Mouse (Mus musculus): ENCODE results near the gene Zfp446. TPM values are rescaled to one million over a fixed set of nuclear protein-coding genes. Genes with fewer than 3 reads are reported as not detected.

Gene Zfp446
- total and polyA plus RNA-seq, 3 experiments: 7.8 to 12.9 (median 12.8) TPM

- peaks cover 20 to 66% of the 10 kb centered on the region in 2 experiments for H3K4me1 ChIP-seq (ENCODE audit: control insufficient read depth in 1 of 2, insufficient read depth in 2 of 2)
These were observed 54.9 kb downstream of the Zfp446 start for GRCm38 (mm10) chr7:13032541-13032940.

GRCm38 (mm10) chr7:13033451-13034147, 56.0 kb downstream of the Zfp446 start:
- no peak for DNase-seq (ENCODE audit: extremely low read depth)
- TF ChIP-seq ETS1 (conservative IDR thresholded peaks at IDR 0.05; ENCODE audit: low read depth, low read length) (no peak), GABPA (IDR thresholded peaks at IDR 0.05; ENCODE audit: insufficient replicate concordance, low read depth, low read length) (no peak), UBTF (IDR thresholded peaks at IDR 0.05; ENCODE audit: low read depth, low read length) (no peak), MEF2A (IDR thresholded peaks at IDR 0.05; ENCODE audit: borderline replicate concordance, low read depth, low read length) (no peak), ZC3H11A (IDR thresholded peaks at IDR 0.05; ENCODE audit: low read depth, low read length) (no peak), MAX (IDR thresholded peaks at IDR 0.05; ENCODE audit: low read length) (no peak), JUN (IDR thresholded peaks at IDR 0.05; ENCODE audit: insufficient read depth, low read depth, low read length) (no peak), SIN3A (IDR thresholded peaks at IDR 0.05; ENCODE audit: low read length) (no peak), ELF1 (IDR thresholded peaks at IDR 0.05; ENCODE audit: low read depth, low read length) (no peak), MYC (IDR thresholded peaks at IDR 0.05; ENCODE audit: low read depth, low read length) (no peak), BHLHE40 (IDR thresholded peaks at IDR 0.05; ENCODE audit: low read depth, low read length) (no peak), MAFK (IDR thresholded peaks at IDR 0.05; ENCODE audit: insufficient replicate concordance, low read length) (no peak), E2F4 (IDR thresholded peaks at IDR 0.05; ENCODE audit: insufficient replicate concordance, low read depth, low read length) (no peak), CHD1 (IDR thresholded peaks at IDR 0.05; ENCODE audit: low read depth, low read length) (no peak), MXI1 (IDR thresholded peaks at IDR 0.05; ENCODE audit: low read depth, low read length) (no peak), USF1 (IDR thresholded peaks at IDR 0.05; ENCODE audit: low read depth, low read length) (no peak), NELFE (IDR thresholded peaks at IDR 0.05; ENCODE audit: low read depth, low read length) (no peak), EP300 (IDR thresholded peaks at IDR 0.05; ENCODE audit: low read length) (no peak)
- H3K36me3 ChIP-seq (replicated peaks in 1 of 2; ENCODE audit: control insufficient read depth in 1 of 2, insufficient read depth in 1 of 2, low read length in 1 of 2): peaks cover 58 to 69% of the 10 kb centered on the region in 2 experiments
- H3K4me3 ChIP-seq (replicated peaks in 1 of 3; ENCODE audit: low read depth in 2 of 3, low read length in 2 of 3, poor library complexity in 1 of 3): peak overlapping the region; percentile 65 to 89 (median 73)
- H3K27ac ChIP-seq (ENCODE audit: insufficient read depth, low read depth): peak overlapping the region; percentile 93
- H3K9ac ChIP-seq (ENCODE audit: insufficient read depth, low read depth): peak overlapping the region; percentile 77
- H3K4me1 ChIP-seq (ENCODE audit: control insufficient read depth in 1 of 2, insufficient read depth in 2 of 2): peaks cover 20 to 56% of the 10 kb centered on the region in 2 experiments
- peaks cover 22% of the 10 kb centered on the region for H3K79me2 ChIP-seq (replicated peaks; ENCODE audit: control insufficient read depth, extremely low read depth, insufficient read depth, poor library complexity, severe bottlenecking)
- H3K9me3 ChIP-seq (replicated peaks; ENCODE audit: low read length): no peaks in the 10 kb centered on the region
- in situ Hi-C loops (cut with MboI; ENCODE audit: low pct_ligation_motif_present, low pct_unique_long_range_greater_than_20kb, low sequenced_read_pairs) (no loop called here), dilution Hi-C loops (cut with MboI; ENCODE audit: extremely low pct_ligation_motif_present, extremely low pct_unique_long_range_greater_than_20kb, low sequenced_read_pairs) (no loop called here)
- H3K4me2 ChIP-seq (ENCODE audit: insufficient read depth, low read depth, poor library complexity, severe bottlenecking): peak overlapping the region; percentile 52
- H3K27me3 ChIP-seq (replicated peaks): no peaks in the 10 kb centered on the region

More at GRCm38 (mm10) chr7:13032541-13032940, 54.9 kb downstream of the Zfp446 start:
- DNase-seq (ENCODE audit: extremely low read depth): no peak
- dilution Hi-C loops (cut with MboI; ENCODE audit: extremely low pct_ligation_motif_present, extremely low pct_unique_long_range_greater_than_20kb, low sequenced_read_pairs) (no loop called here), in situ Hi-C loops (cut with MboI; ENCODE audit: low pct_ligation_motif_present, low pct_unique_long_range_greater_than_20kb, low sequenced_read_pairs) (no loop called here)
- Histone ChIP-seq H3K27me3 (replicated peaks) (no peaks in the 10 kb centered on the region), H3K79me2 (replicated peaks; ENCODE audit: control insufficient read depth, extremely low read depth, insufficient read depth, poor library complexity, severe bottlenecking) (peaks cover 24% of the 10 kb centered on the region), H3K27ac (ENCODE audit: insufficient read depth, low read depth) (no peak overlapping the region), H3K36me3 (replicated peaks in 1 of 2; ENCODE audit: control insufficient read depth in 1 of 2, insufficient read depth in 1 of 2, low read length in 1 of 2) (peaks cover 69 to 79% of the 10 kb centered on the region in 2 experiments), H3K9ac (ENCODE audit: insufficient read depth, low read depth) (no peak overlapping the region), H3K4me2 (ENCODE audit: insufficient read depth, low read depth, poor library complexity, severe bottlenecking) (no peak overlapping the region), H3K9me3 (replicated peaks; ENCODE audit: low read length) (no peaks in the 10 kb centered on the region), H3K4me3 (replicated peaks in 1 of 3; ENCODE audit: low read depth in 2 of 3, low read length in 2 of 3, poor library complexity in 1 of 3) (no peak overlapping the region)
- TF ChIP-seq JUN (IDR thresholded peaks at IDR 0.05; ENCODE audit: insufficient read depth, low read depth, low read length) (no peak), MYC (IDR thresholded peaks at IDR 0.05; ENCODE audit: low read depth, low read length) (no peak), RCOR1 (conservative IDR thresholded peaks at IDR 0.05; ENCODE audit: low read depth, low read length) (no peak), MXI1 (IDR thresholded peaks at IDR 0.05; ENCODE audit: low read depth, low read length) (no peak), TBP (conservative IDR thresholded peaks at IDR 0.05; ENCODE audit: low read depth, low read length) (no peak), MAX (IDR thresholded peaks at IDR 0.05; ENCODE audit: low read length) (no peak), POLR2AphosphoS2 (IDR thresholded peaks at IDR 0.05; ENCODE audit: low read depth, low read length) (no peak), ZMIZ1 (IDR thresholded peaks at IDR 0.05; ENCODE audit: low read depth, low read length) (no peak), NRF1 (IDR thresholded peaks at IDR 0.05; ENCODE audit: low read depth, low read length) (no peak), ZNF384 (IDR thresholded peaks at IDR 0.05; ENCODE audit: low read depth, low read length) (no peak), HCFC1 (IDR thresholded peaks at IDR 0.05; ENCODE audit: low read depth, low read length) (no peak), E2F4 (IDR thresholded peaks at IDR 0.05; ENCODE audit: insufficient replicate concordance, low read depth, low read length) (no peak), JUND (conservative IDR thresholded peaks at IDR 0.05; ENCODE audit: low read depth, low read length) (no peak), CTCF (conservative IDR thresholded peaks at IDR 0.05 in 1 of 2, IDR thresholded peaks at IDR 0.05 in 1 of 2; ENCODE audit: low read depth in 2 of 2, low read length in 2 of 2) (no peak), USF1 (IDR thresholded peaks at IDR 0.05; ENCODE audit: low read depth, low read length) (no peak), BHLHE40 (IDR thresholded peaks at IDR 0.05; ENCODE audit: low read depth, low read length) (no peak), EP300 (IDR thresholded peaks at IDR 0.05; ENCODE audit: low read length) (no peak)

Measured in CH12.LX (cell line).